Mouse (Mus musculus): Measurements from ENCODE around the gene Rxfp4. TPM values are rescaled to one million over a fixed set of nuclear protein-coding genes. Genes with fewer than 3 reads are reported as not detected.

Rxfp4 gene
- polyA plus RNA-seq, 1 experiment from 2014 or later = not detected

- H3K27me3 ChIP-seq (replicated peaks; ENCODE audit: control insufficient read depth, insufficient read depth, low read length) = no peaks in the 10 kb centered on the region
- H3K9ac ChIP-seq (ENCODE audit: low read depth, low read length) = no peak overlapping the region
- H3K4me1 ChIP-seq (ENCODE audit: control insufficient read depth, insufficient read depth, low read length) = peaks cover 4% of the 10 kb centered on the region
- peaks cover 41% of the 10 kb centered on the region for H3K36me3 ChIP-seq (ENCODE audit: control insufficient read depth, insufficient read depth, low read length)
- H3K4me3 ChIP-seq (ENCODE audit: low read length) = no peak overlapping the region
- H3K27ac ChIP-seq (ENCODE audit: low read length) = no peak overlapping the region
- H3K9me3 ChIP-seq (ENCODE audit: control insufficient read depth, low read length) = no peaks in the 10 kb centered on the region
- H3K4me2 ChIP-seq (ENCODE audit: low read depth, low read length) = no peak overlapping the region
- no peak for ATAC-seq
- 93% methylated on average over 10 of the region's 10 CpGs for WGBS
Observed at GRCm38 (mm10) chr3:88633056-88633455, 19.9 kb downstream of the Rxfp4 start.

GRCm38 (mm10) chr3:88631921-88632587 is 20.9 kb downstream of the Rxfp4 start:
- Histone ChIP-seq H3K9ac (ENCODE audit: low read depth, low read length) (no peak overlapping the region), H3K4me3 (ENCODE audit: low read length) (no peak overlapping the region), H3K4me2 (ENCODE audit: low read depth, low read length) (no peak overlapping the region), H3K9me3 (ENCODE audit: control insufficient read depth, low read length) (no peaks in the 10 kb centered on the region), H3K36me3 (ENCODE audit: control insufficient read depth, insufficient read depth, low read length) (peaks cover 39% of the 10 kb centered on the region), H3K27ac (ENCODE audit: low read length) (no peak overlapping the region), H3K4me1 (ENCODE audit: control insufficient read depth, insufficient read depth, low read length) (peaks cover 4% of the 10 kb centered on the region), H3K27me3 (replicated peaks; ENCODE audit: control insufficient read depth, insufficient read depth, low read length) (no peaks in the 10 kb centered on the region)
- no peak; the same call in 1 of the 2 replicates for ATAC-seq
- WGBS = 63% methylated on average over 12 of the region's 12 CpGs

DNA sequence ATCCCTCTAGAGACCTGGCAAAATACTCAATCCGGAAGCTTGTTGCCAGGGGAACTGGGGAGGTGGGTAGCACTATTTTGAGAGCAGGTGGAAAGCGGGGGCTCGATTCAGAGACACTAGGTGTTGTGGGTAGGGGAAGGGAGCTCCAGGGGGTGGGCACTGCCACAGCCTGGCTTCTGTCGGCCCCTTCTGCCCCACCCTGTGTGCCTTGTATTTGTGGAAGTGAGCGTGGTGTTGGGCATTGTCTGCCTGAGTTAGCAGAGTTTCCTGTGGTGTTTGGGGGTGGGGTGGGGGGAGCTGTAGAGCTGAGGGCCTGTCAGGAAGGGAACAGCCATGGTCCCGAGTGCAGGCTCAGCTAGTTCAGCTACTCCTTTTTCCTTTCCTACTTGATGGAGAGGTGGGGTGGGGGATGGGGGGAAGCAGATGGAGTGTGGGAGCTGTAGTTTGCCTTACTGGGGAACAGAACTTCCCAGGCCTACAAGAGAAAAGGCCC is 22.0 kb downstream of the Rxfp4 start:
- H3K4me1 ChIP-seq (ENCODE audit: control insufficient read depth, insufficient read depth, low read length) = peaks cover 15% of the 10 kb centered on the region
- H3K4me3 ChIP-seq (ENCODE audit: low read length) = no peak overlapping the region
- H3K9ac ChIP-seq (ENCODE audit: low read depth, low read length) = no peak overlapping the region
- no peak overlapping the region for H3K4me2 ChIP-seq (ENCODE audit: low read depth, low read length)
- H3K27me3 ChIP-seq (replicated peaks; ENCODE audit: control insufficient read depth, insufficient read depth, low read length) = no peaks in the 10 kb centered on the region
- peaks cover 27% of the 10 kb centered on the region for H3K36me3 ChIP-seq (ENCODE audit: control insufficient read depth, insufficient read depth, low read length)
- no peaks in the 10 kb centered on the region for H3K9me3 ChIP-seq (ENCODE audit: control insufficient read depth, low read length)
- no peak for ATAC-seq
- H3K27ac ChIP-seq (ENCODE audit: low read length) = peak overlapping the region; percentile 21; the same call in 1 of the 2 replicates
- 63% methylated on average over 6 of the region's 6 CpGs for WGBS

DNA sequence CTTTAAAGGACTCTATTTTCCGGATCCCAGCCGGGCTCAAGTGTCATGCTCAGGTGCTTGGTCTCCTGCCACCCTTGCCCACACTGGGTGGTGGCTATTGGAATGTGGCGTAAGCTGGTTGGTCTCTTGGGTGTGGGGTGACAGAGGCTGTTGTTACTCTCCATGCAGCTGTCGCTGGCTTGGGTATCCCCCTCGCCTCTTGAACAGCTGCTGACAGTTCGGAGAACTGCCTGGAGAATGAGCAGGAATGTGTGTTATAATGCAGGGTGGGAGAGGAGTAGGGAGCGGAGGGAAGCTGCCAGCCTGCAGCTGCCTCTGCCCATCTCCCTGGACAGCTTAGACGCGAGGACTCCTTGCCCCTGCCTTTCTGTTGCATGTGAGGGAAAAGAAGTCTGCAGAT is 22.9 kb downstream of the Rxfp4 start:
- H3K4me2 ChIP-seq (ENCODE audit: low read depth, low read length) = no peak overlapping the region
- ATAC-seq = no peak

DNA sequence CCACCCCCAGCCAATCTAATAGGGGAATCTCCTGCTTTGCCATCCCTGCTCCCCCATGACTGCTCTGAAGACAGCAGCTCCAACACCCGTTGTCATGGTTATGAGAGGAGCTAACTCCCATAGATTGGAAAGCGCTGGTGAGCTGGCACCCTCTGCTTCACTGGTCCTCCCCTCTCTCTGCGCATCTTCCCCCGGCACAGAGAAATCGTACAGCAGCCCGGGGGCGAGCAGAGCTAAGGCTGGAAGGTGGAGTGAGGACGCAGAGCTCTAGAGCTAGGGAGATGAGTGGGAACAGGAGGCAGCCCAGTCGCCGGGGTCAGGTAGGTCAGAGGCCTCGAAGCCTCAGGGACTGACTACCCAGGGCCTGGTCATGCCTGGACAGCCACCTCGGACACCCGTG is 23.7 kb downstream of the Rxfp4 start:
- ATAC-seq = no peak
- 81% methylated on average over 13 of the region's 13 CpGs for WGBS

More for the DNA sequence above, 22.9 kb downstream of the Rxfp4 start:
- Histone ChIP-seq H3K4me3 (ENCODE audit: low read length) (no peak overlapping the region), H3K9me3 (ENCODE audit: control insufficient read depth, low read length) (no peaks in the 10 kb centered on the region), H3K4me1 (ENCODE audit: control insufficient read depth, insufficient read depth, low read length) (peaks cover 18% of the 10 kb centered on the region), H3K36me3 (ENCODE audit: control insufficient read depth, insufficient read depth, low read length) (peaks cover 20% of the 10 kb centered on the region; the same call in 1 of the 2 replicates), H3K9ac (ENCODE audit: low read depth, low read length) (no peak overlapping the region), H3K27me3 (replicated peaks; ENCODE audit: control insufficient read depth, insufficient read depth, low read length) (no peaks in the 10 kb centered on the region), H3K27ac (ENCODE audit: low read length) (no peak overlapping the region)
- WGBS = 76% methylated on average over 9 of the region's 9 CpGs

DNA sequence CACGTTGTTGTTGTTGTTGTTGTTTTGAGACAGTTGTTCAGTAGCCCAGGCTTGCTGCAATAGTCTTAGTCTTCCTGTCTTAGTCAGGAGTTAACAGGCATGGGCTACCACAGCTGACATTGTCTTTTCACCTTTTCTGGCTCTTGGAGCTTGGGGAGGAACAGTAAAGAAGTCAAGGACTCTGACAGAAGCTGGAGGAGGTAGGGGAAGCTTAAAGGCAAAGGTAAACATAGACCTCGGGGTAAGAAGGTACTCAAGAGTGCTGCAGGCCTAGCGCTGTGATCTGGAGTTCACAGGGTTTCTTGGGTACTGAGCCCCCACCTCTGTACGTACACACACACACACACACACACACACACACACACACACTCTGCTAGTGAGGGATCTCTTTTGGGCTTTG is 24.2 kb downstream of the Rxfp4 start:
- Histone ChIP-seq H3K36me3 (ENCODE audit: control insufficient read depth, insufficient read depth, low read length) (peaks cover 12% of the 10 kb centered on the region; the same call in 1 of the 2 replicates), H3K27me3 (replicated peaks; ENCODE audit: control insufficient read depth, insufficient read depth, low read length) (no peaks in the 10 kb centered on the region), H3K4me1 (ENCODE audit: control insufficient read depth, insufficient read depth, low read length) (peaks cover 30% of the 10 kb centered on the region), H3K9ac (ENCODE audit: low read depth, low read length) (no peak overlapping the region), H3K4me3 (ENCODE audit: low read length) (no peak overlapping the region), H3K9me3 (ENCODE audit: control insufficient read depth, low read length) (no peaks in the 10 kb centered on the region), H3K27ac (ENCODE audit: low read length) (no peak overlapping the region), H3K4me2 (ENCODE audit: low read depth, low read length) (no peak overlapping the region)
- no peak for ATAC-seq
- WGBS = 51% methylated on average over 4 of the region's 4 CpGs

More for the DNA sequence above, 23.7 kb downstream of the Rxfp4 start:
- Histone ChIP-seq H3K27me3 (replicated peaks; ENCODE audit: control insufficient read depth, insufficient read depth, low read length) (no peaks in the 10 kb centered on the region), H3K9ac (ENCODE audit: low read depth, low read length) (no peak overlapping the region), H3K4me1 (ENCODE audit: control insufficient read depth, insufficient read depth, low read length) (peaks cover 26% of the 10 kb centered on the region), H3K36me3 (ENCODE audit: control insufficient read depth, insufficient read depth, low read length) (peaks cover 12% of the 10 kb centered on the region; the same call in 1 of the 2 replicates), H3K9me3 (ENCODE audit: control insufficient read depth, low read length) (no peaks in the 10 kb centered on the region), H3K27ac (ENCODE audit: low read length) (no peak overlapping the region), H3K4me3 (ENCODE audit: low read length) (no peak overlapping the region), H3K4me2 (ENCODE audit: low read depth, low read length) (no peak overlapping the region)

DNA sequence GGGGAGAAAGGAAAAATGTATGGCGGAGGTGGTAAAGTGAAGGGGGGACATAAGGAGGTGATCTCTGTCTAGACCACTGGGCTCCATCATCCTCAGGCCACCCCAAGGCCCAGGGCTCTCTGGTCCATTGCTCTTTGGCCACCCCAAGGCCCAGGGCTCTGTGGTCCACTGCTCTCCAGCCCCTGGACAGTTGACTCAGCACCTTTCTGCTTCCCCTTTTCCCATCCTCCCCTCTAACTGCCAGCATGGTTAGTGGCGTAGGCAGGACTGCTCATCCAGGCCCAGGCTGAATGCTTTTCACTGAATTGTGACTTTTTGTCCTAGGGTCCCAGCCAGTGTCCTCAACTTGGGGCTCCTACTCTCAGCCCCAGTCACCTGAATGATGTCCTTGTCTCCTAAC is 25.4 kb downstream of the Rxfp4 start:
- H3K9ac ChIP-seq (ENCODE audit: low read depth, low read length) = no peak overlapping the region
- H3K27me3 ChIP-seq (replicated peaks; ENCODE audit: control insufficient read depth, insufficient read depth, low read length) = no peaks in the 10 kb centered on the region
- no peak overlapping the region for H3K4me3 ChIP-seq (ENCODE audit: low read length)
- 84% methylated on average over 2 of the region's 2 CpGs for WGBS
- H3K4me1 ChIP-seq (ENCODE audit: control insufficient read depth, insufficient read depth, low read length) = peaks cover 35% of the 10 kb centered on the region
- peaks cover 9% of the 10 kb centered on the region; the same call in 1 of the 2 replicates for H3K36me3 ChIP-seq (ENCODE audit: control insufficient read depth, insufficient read depth, low read length)
- H3K9me3 ChIP-seq (ENCODE audit: control insufficient read depth, low read length) = no peaks in the 10 kb centered on the region
- H3K4me2 ChIP-seq (ENCODE audit: low read depth, low read length) = no peak overlapping the region
- no peak overlapping the region for H3K27ac ChIP-seq (ENCODE audit: low read length)
- ATAC-seq = no peak

- Histone ChIP-seq H3K4me2 (ENCODE audit: low read depth, low read length) (no peak overlapping the region), H3K4me3 (ENCODE audit: low read length) (no peak overlapping the region), H3K4me1 (ENCODE audit: control insufficient read depth, insufficient read depth, low read length) (peaks cover 35% of the 10 kb centered on the region), H3K27ac (ENCODE audit: low read length) (no peak overlapping the region), H3K9me3 (ENCODE audit: control insufficient read depth, low read length) (no peaks in the 10 kb centered on the region), H3K9ac (ENCODE audit: low read depth, low read length) (no peak overlapping the region), H3K36me3 (ENCODE audit: control insufficient read depth, insufficient read depth, low read length) (peaks cover 6% of the 10 kb centered on the region; the same call in 1 of the 2 replicates), H3K27me3 (replicated peaks; ENCODE audit: control insufficient read depth, insufficient read depth, low read length) (no peaks in the 10 kb centered on the region)
- no peak for ATAC-seq
- 59% methylated on average over 4 of the region's 4 CpGs for WGBS
Observed at GRCm38 (mm10) chr3:88627114-88627513, 25.8 kb downstream of the Rxfp4 start.

GRCm38 (mm10) chr3:88626316-88626715 is 26.6 kb downstream of the Rxfp4 start:
- H3K27ac ChIP-seq (ENCODE audit: low read length) = peak overlapping the region; percentile 14; the same call in 1 of the 2 replicates
- no peak overlapping the region for H3K4me2 ChIP-seq (ENCODE audit: low read depth, low read length)
- H3K36me3 ChIP-seq (ENCODE audit: control insufficient read depth, insufficient read depth, low read length) = peaks cover 3% of the 10 kb centered on the region; the same call in 1 of the 2 replicates
- no peak overlapping the region for H3K4me3 ChIP-seq (ENCODE audit: low read length)
- no peak overlapping the region for H3K9ac ChIP-seq (ENCODE audit: low read depth, low read length)
- 61% methylated on average over 7 of the region's 7 CpGs for WGBS
- no peaks in the 10 kb centered on the region for H3K9me3 ChIP-seq (ENCODE audit: control insufficient read depth, low read length)
- H3K27me3 ChIP-seq (replicated peaks; ENCODE audit: control insufficient read depth, insufficient read depth, low read length) = no peaks in the 10 kb centered on the region
- H3K4me1 ChIP-seq (ENCODE audit: control insufficient read depth, insufficient read depth, low read length) = peaks cover 35% of the 10 kb centered on the region
- ATAC-seq = no peak
